ENCODE assay signal across 9 mouse cellular contexts in the genomic region with DNA sequence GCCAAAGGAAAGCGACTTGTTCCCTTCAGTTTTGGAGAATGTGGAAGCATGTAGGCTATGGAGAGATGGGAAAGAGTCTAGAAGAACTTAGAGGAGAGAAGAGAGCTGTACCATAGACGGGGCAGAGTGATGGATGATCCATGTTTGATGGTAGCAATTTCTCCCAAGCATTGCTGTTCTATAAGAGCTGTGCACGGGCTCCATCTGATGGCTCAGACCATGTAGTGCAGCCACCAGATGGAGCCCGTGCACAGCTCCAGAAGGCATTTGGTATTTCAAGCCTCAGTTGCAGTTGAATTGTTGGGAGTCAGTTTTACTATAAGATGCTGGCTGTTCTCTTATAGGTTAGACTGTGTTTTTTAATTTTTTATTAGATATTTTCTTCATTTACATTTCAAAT. TPM values are rescaled to one million over a fixed set of nuclear protein-coding genes. Genes with fewer than 3 reads are reported as not detected.
DNase-seq lines count a peak whose midpoint lies in the region; ATAC-seq and TF ChIP-seq lines count a peak whose summit lies in the region.
"Had no signal": no experiment of that assay in that cellular context is flagged by ENCODE, and none has a peak within 500 bp of the region (broad histone marks: within the 10 kb centered on the region; RNA-seq: fewer than 3 reads in every experiment).

No protein-coding gene starts in this region.

- H3K27me3 ChIP-seq in kidney, postnatal 0 days (ENCODE audit: insufficient read depth, low read length), result no peaks in the 10 kb centered on the region
- no peaks in the 10 kb centered on the region for H3K27me3 ChIP-seq in lung, postnatal 0 days (replicated peaks; ENCODE audit: insufficient read depth, low read length)
- H3K27me3 ChIP-seq: limb, embryonic 12.5 days had no signal

- H3K9ac ChIP-seq in kidney, postnatal 0 days (ENCODE audit: low read depth, low read length), result no peak overlapping the region
- no peak overlapping the region for H3K9ac ChIP-seq in lung, postnatal 0 days (replicated peaks; ENCODE audit: low read depth)
- H3K9ac ChIP-seq: limb, embryonic 12.5 days had no signal

- TF ChIP-seq EP300 in lung, postnatal 0 days (IDR thresholded peaks at IDR 0.05), result no peak

- H3K4me3 ChIP-seq in kidney, postnatal 0 days (replicated peaks; ENCODE audit: low read depth, low read length), result no peak overlapping the region
- H3K4me3 ChIP-seq in lung, postnatal 0 days (ENCODE audit: low read depth, low read length), result no peak overlapping the region
- H3K4me3 ChIP-seq: limb, embryonic 12.5 days had no signal

- peak; percentile 88 for DNase-seq in heart, adult 11 months
- DNase-seq in heart, postnatal 25 days (ENCODE audit: low spot score), result no peak
- peak; percentile 76 for DNase-seq in MN1 (ENCODE audit: low spot score)
- peak; percentile 82 to 84 for DNase-seq in cerebellum, postnatal 10 days
- DNase-seq in kidney, postnatal 0 days (ENCODE audit: low spot score), result peak; percentile 87
- peak; percentile 82 for DNase-seq in lung, postnatal 0 days (ENCODE audit: low spot score)
- peak; percentile 78 for DNase-seq in right cerebral cortex, postnatal 4 days

- no peaks in the 10 kb centered on the region for H3K4me1 ChIP-seq in kidney, postnatal 0 days (replicated peaks; ENCODE audit: insufficient read depth, low read length)
- H3K4me1 ChIP-seq in lung, postnatal 0 days (ENCODE audit: insufficient read depth, low read depth, low read length), result no peaks in the 10 kb centered on the region
- H3K4me1 ChIP-seq: limb, embryonic 12.5 days had no signal

- H3K36me3 ChIP-seq in kidney, postnatal 0 days (ENCODE audit: insufficient read depth, low read length), result peaks cover 3% of the 10 kb centered on the region; the same call in 1 of the 2 replicates
- H3K36me3 ChIP-seq in lung, postnatal 0 days (ENCODE audit: insufficient read depth, low read length), result 0 out of 2 replicates have a peak, but pooled peaks cover 2% of the 10 kb centered on the region

- intact Hi-C loops in heart, postnatal 25 days (cut with DNase I), result loop anchor here (1.0 to 5.0 kb wide), 3 partner anchors 72 to 159 kb away; no protein-coding TSS in a partner anchor

- 17% methylated on average over 4 of the region's 4 CpGs for WGBS in kidney, postnatal 0 days
- 17% methylated on average over 4 of the region's 4 CpGs for WGBS in lung, postnatal 0 days

- no peak overlapping the region for H3K27ac ChIP-seq in kidney, postnatal 0 days
- no peak overlapping the region for H3K27ac ChIP-seq in lung, postnatal 0 days (ENCODE audit: low read length)
- H3K27ac ChIP-seq: limb, embryonic 12.5 days had no signal

- no peaks in the 10 kb centered on the region; the same call in 1 of the 2 replicates for H3K9me3 ChIP-seq in kidney, postnatal 0 days (replicated peaks; ENCODE audit: low read length)
- no peaks in the 10 kb centered on the region for H3K9me3 ChIP-seq in lung, postnatal 0 days (ENCODE audit: low read length)
- H3K9me3 ChIP-seq: limb, embryonic 12.5 days had no signal

- peak; percentile 67 for ATAC-seq in granulocyte monocyte progenitor cell, adult 5-6 weeks (replicated peaks; ENCODE audit: poor library complexity, severe bottlenecking)
- ATAC-seq in kidney, postnatal 0 days (replicated peaks; ENCODE audit: low FRiP score, low read depth), result no peak; the same call in 1 of the 2 replicates
- ATAC-seq in lung, postnatal 0 days, result peak; percentile 77

- no peak overlapping the region for H3K4me2 ChIP-seq in kidney, postnatal 0 days (ENCODE audit: low read length)
- no peak overlapping the region for H3K4me2 ChIP-seq in lung, postnatal 0 days (replicated peaks; ENCODE audit: low read depth, low read length)
- H3K4me2 ChIP-seq: limb, embryonic 12.5 days had no signal

- peak; percentile 70 for TF ChIP-seq CTCF in kidney, postnatal 0 days (IDR thresholded peaks at IDR 0.05; ENCODE audit: low read depth)
- TF ChIP-seq CTCF in lung, postnatal 0 days (IDR thresholded peaks at IDR 0.05), result peak; percentile 77

RNA-seq across cellular contexts. Expression of a gene that starts 56.9 kb away (rescaled TPM):
- 10 to 100 TPM; 43.4 to 50.2 TPM for total RNA-seq in heart, postnatal 25 days (2021)
- total RNA-seq in granulocyte monocyte progenitor cell, adult 5-6 weeks (2014; fragmentation: Nextera tagmentation), result 6.2 and 10.2 TPM in 2 replicates
- 4.0 and 4.1 TPM in 2 replicates for total RNA-seq in granulocyte monocyte progenitor cell, adult 5-6 weeks (2017)
- polyA plus RNA-seq in kidney, postnatal 0 days (2015; fragmentation: Nextera tagmentation; extraction: Ambion mirVana), result 111 and 114 TPM in 2 replicates
- polyA plus RNA-seq in lung, postnatal 0 days (2015; fragmentation: Nextera tagmentation; extraction: Ambion mirVana), result 109 and 110 TPM in 2 replicates
